Mouse (Mus musculus) liver, adult 2 months (tissue): ENCODE data around the gene Zfp28.

Experiments used
- CTCF ChIP-seq: fragments of 200-500 bp; IDR thresholded peaks from 2 replicates; pipeline ENCODE4 v1.5.1; 2011; ENCODE audit warnings: low read depth, low read length, control low read depth
- POLR2A ChIP-seq: fragments of 200-500 bp; IDR thresholded peaks from 2 replicates; pipeline ENCODE4 v1.6.1; 2011; ENCODE audit warnings: low read length, control low read depth; ENCODE audit not compliant: insufficient read depth; ENCODE audit errors: extremely low read depth

GRCm38 (mm10) chr7:6389449-6389848 lies 6.4 kb downstream of the Zfp28 start:
- TF ChIP-seq POLR2A (no peak), CTCF (no peak)
